Mouse (Mus musculus): ENCODE data around the gene Pnma1. TPM values are rescaled to one million over a fixed set of nuclear protein-coding genes. Genes with fewer than 3 reads are reported as not detected.
A peak's percentile ranks its signal among the peaks of the same experiment; 100 is the strongest.

The Pnma1 gene
- total RNA-seq, 1 experiment from 2014 or later, result 0.64 TPM

- peak; percentile 43 for DNase-seq
Observed at GRCm38 (mm10) chr12:84100604-84101492, 47.4 kb downstream of the Pnma1 start, which contains the start of gene Acot6. Gene Acot6 (plus strand): TSS chr12:84100654.

DNA sequence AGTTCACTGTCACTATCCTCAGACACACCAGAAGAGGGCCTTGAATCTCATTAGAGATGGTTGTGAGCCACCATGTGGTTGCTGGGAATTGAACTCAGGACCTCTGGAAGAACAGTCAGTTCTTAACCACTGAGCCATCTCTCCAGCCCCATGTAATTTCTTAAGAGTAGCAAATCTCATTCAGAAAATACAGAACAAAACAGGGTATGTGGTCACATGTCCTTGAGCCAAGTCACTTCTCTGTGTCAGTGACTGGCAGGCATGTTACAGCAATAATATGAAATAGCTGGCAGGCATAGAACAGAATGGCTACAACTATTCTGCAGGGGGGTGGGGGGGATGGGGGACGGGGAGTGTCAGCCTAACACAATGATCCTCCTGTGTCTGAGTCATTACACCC is 48.2 kb downstream of the Pnma1 start:
- no peak for DNase-seq

- DNase-seq, result no peak
Observed at GRCm38 (mm10) chr12:84099605-84100004, 48.7 kb downstream of the Pnma1 start.

Other genes starting within 250 kb of the Pnma1 start
- 47.5 and 52.1 TPM in 2 replicates for gene Numb, start 226.6 kb downstream of the Pnma1 start, total RNA-seq (2021)
- gene Riox1, start 197.9 kb downstream of the Pnma1 start, total RNA-seq (2021), result 15.4 and 16.2 TPM in 2 replicates
- not detected in 2 replicates for gene Heatr4, start 163.6 kb downstream of the Pnma1 start, total RNA-seq (2021)
- gene Acot2, start 160.6 kb downstream of the Pnma1 start, total RNA-seq (2021), result 15.2 and 17.1 TPM in 2 replicates
- 6.3 and 7.7 TPM in 2 replicates for gene Acot1, start 139.0 kb downstream of the Pnma1 start, total RNA-seq (2021)
- 1.5 and 1.7 TPM in 2 replicates for gene Acot4, start 110.1 kb downstream of the Pnma1 start, total RNA-seq (2021)
- gene Gm49366, start 109.6 kb downstream of the Pnma1 start, total RNA-seq (2021), result not detected in 2 replicates
- gene Acot3, start 96.3 kb downstream of the Pnma1 start, total RNA-seq (2021), result not detected in 2 replicates
- gene Acot5, start 79.2 kb downstream of the Pnma1 start, total RNA-seq (2021), result 0.33 TPM in 1 of 2 replicates, not detected in the other
- 4.9 and 5.0 TPM in 2 replicates for gene Acot6, start 47.8 kb downstream of the Pnma1 start, total RNA-seq (2021)
- 11.9 and 20.7 TPM in 2 replicates for gene Dnal1, start 34.1 kb downstream of the Pnma1 start, total RNA-seq (2021)
- gene Elmsan1, start 70.4 kb upstream of the Pnma1 start, total RNA-seq (2021), result 22.3 and 32.8 TPM in 2 replicates
- gene Ptgr2, start 136.7 kb upstream of the Pnma1 start, total RNA-seq (2021), result 74.9 and 93.1 TPM in 2 replicates
- gene Zfp410, start 168.4 kb upstream of the Pnma1 start, total RNA-seq (2021), result 41.4 and 42.0 TPM in 2 replicates
- gene Coq6, start 213.2 kb upstream of the Pnma1 start, total RNA-seq (2021), result 53.9 and 67.3 TPM in 2 replicates
- 2.9 and 3.0 TPM in 2 replicates for gene Fam161b, start 213.3 kb upstream of the Pnma1 start, total RNA-seq (2021)

Data from adrenal gland, postnatal 25 days (tissue).